Comparison of ENCODE assay signal across 7 mouse cellular contexts in the genomic region with DNA sequence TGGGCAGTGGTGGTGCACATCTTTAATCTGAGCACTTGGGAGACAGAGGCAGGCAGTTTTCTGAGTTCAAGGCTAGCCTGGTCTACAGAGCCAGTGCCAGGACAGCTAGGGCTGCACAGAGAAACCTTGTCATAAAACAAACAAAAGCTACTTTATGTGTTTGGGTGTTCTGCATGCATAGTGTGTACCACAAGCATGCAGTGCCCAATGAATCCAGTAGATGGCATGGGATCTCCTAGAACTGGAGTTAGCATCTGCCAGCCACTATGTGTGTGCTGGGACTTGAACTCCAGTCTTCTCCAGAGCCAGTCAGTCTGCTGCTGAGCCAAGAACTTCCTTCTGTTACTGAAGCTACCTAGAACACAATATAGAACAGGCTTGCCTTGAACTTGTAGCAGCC. TPM values are rescaled to one million over a fixed set of nuclear protein-coding genes. Genes with fewer than 3 reads are reported as not detected.
A peak's percentile ranks its signal among the peaks of the same experiment; 100 is the strongest.
DNase-seq lines count a peak whose midpoint lies in the region; ATAC-seq and TF ChIP-seq lines count a peak whose summit lies in the region.

No protein-coding gene starts in this region.

- TF ChIP-seq CTCF in C2C12 (IDR thresholded peaks at IDR 0.05; ENCODE audit: control insufficient read depth, insufficient read depth, insufficient read length): peak; percentile 6

- peak overlapping the region; percentile 69 for H3K4me2 ChIP-seq in embryonic facial prominence, embryonic 15.5 days (replicated peaks)
- peak overlapping the region; percentile 70 for H3K4me2 ChIP-seq in intestine, embryonic 15.5 days (replicated peaks)
- H3K4me2 ChIP-seq in lung, embryonic 16.5 days (ENCODE audit: low read depth, low read length): peak overlapping the region; percentile 61
- peak overlapping the region; percentile 60 for H3K4me2 ChIP-seq in stomach, embryonic 14.5 days (replicated peaks; ENCODE audit: low read depth, low read length)

- H3K9ac ChIP-seq in embryonic facial prominence, embryonic 15.5 days: no peak overlapping the region
- H3K9ac ChIP-seq in intestine, embryonic 15.5 days: no peak overlapping the region
- H3K9ac ChIP-seq in lung, embryonic 16.5 days (ENCODE audit: low read length): peak overlapping the region; percentile 84; the same call in 1 of the 2 replicates
- 0 out of 2 replicates have a peak overlapping the region, but pooled peaks have one; percentile 10 for H3K9ac ChIP-seq in stomach, embryonic 14.5 days (replicated peaks; ENCODE audit: low read depth, low read length)

- H3K27me3 ChIP-seq in C2C12 (ENCODE audit: control insufficient read depth, insufficient read depth, insufficient read length): no peaks in the 10 kb centered on the region
- no peaks in the 10 kb centered on the region for H3K27me3 ChIP-seq in embryonic facial prominence, embryonic 15.5 days
- no peaks in the 10 kb centered on the region for H3K27me3 ChIP-seq in intestine, embryonic 15.5 days (replicated peaks)
- H3K27me3 ChIP-seq in lung, embryonic 16.5 days (ENCODE audit: control insufficient read depth, insufficient read depth, low read depth, low read length): no peaks in the 10 kb centered on the region
- no peaks in the 10 kb centered on the region for H3K27me3 ChIP-seq in stomach, embryonic 14.5 days (ENCODE audit: control insufficient read depth, insufficient read depth, low read length)

- H3K9me3 ChIP-seq in embryonic facial prominence, embryonic 15.5 days (replicated peaks): no peaks in the 10 kb centered on the region
- no peaks in the 10 kb centered on the region for H3K9me3 ChIP-seq in intestine, embryonic 15.5 days
- no peaks in the 10 kb centered on the region for H3K9me3 ChIP-seq in lung, embryonic 16.5 days (ENCODE audit: control insufficient read depth, low read length)
- H3K9me3 ChIP-seq in stomach, embryonic 14.5 days (ENCODE audit: control insufficient read depth, low read depth, low read length): no peaks in the 10 kb centered on the region

- peaks cover 55% of the 10 kb centered on the region for H3K79me3 ChIP-seq in C2C12 (ENCODE audit: low read depth)

- peak; percentile 77 for DNase-seq in 416B (ENCODE audit: low read depth)
- no peak for DNase-seq in right cerebral cortex, postnatal 25 days

- peak overlapping the region; percentile 86 for H3K4me3 ChIP-seq in C2C12 (ENCODE audit: insufficient read depth, poor library complexity, severe bottlenecking)
- peak overlapping the region; percentile 83 for H3K4me3 ChIP-seq in embryonic facial prominence, embryonic 15.5 days (replicated peaks)
- peak overlapping the region; percentile 84 for H3K4me3 ChIP-seq in intestine, embryonic 15.5 days (replicated peaks)
- peak overlapping the region; percentile 77 for H3K4me3 ChIP-seq in lung, embryonic 16.5 days (ENCODE audit: low read length)
- peak overlapping the region; percentile 68 for H3K4me3 ChIP-seq in stomach, embryonic 14.5 days (ENCODE audit: low read depth, low read length)

- ATAC-seq in embryonic facial prominence, embryonic 15.5 days (ENCODE audit: insufficient number of reproducible peaks, low FRiP score, low TSS enrichment, low read depth): no peak
- no peak for ATAC-seq in intestine, embryonic 15.5 days
- ATAC-seq in lung, embryonic 16.5 days (ENCODE audit: low read depth): no peak
- ATAC-seq in stomach, embryonic 14.5 days (ENCODE audit: insufficient number of reproducible peaks, insufficient read depth, low FRiP score, low read depth): no peak

- peaks cover 44% of the 10 kb centered on the region for H3K36me3 ChIP-seq in C2C12 (ENCODE audit: control insufficient read depth, insufficient read depth)
- H3K36me3 ChIP-seq in embryonic facial prominence, embryonic 15.5 days: peaks cover 46% of the 10 kb centered on the region
- peaks cover 36% of the 10 kb centered on the region for H3K36me3 ChIP-seq in intestine, embryonic 15.5 days
- peaks cover 35% of the 10 kb centered on the region for H3K36me3 ChIP-seq in lung, embryonic 16.5 days (ENCODE audit: control insufficient read depth, insufficient read depth, low read length)
- H3K36me3 ChIP-seq in stomach, embryonic 14.5 days (ENCODE audit: control insufficient read depth, insufficient read depth, low read length): peaks cover 45% of the 10 kb centered on the region

- H3ac ChIP-seq in C2C12 (ENCODE audit: control insufficient read depth, insufficient read length, low read depth): no peak overlapping the region

- H3K4me1 ChIP-seq in embryonic facial prominence, embryonic 15.5 days: peaks cover 53% of the 10 kb centered on the region
- peaks cover 37% of the 10 kb centered on the region for H3K4me1 ChIP-seq in intestine, embryonic 15.5 days (replicated peaks)
- H3K4me1 ChIP-seq in lung, embryonic 16.5 days (replicated peaks; ENCODE audit: control insufficient read depth, insufficient read depth, low read length): peaks cover 28% of the 10 kb centered on the region
- peaks cover 23% of the 10 kb centered on the region for H3K4me1 ChIP-seq in stomach, embryonic 14.5 days (ENCODE audit: control insufficient read depth, insufficient read depth, low read length)

- no peak overlapping the region for H3K27ac ChIP-seq in embryonic facial prominence, embryonic 15.5 days (replicated peaks)
- H3K27ac ChIP-seq in intestine, embryonic 15.5 days: no peak overlapping the region
- no peak overlapping the region for H3K27ac ChIP-seq in lung, embryonic 16.5 days (ENCODE audit: low read length)
- H3K27ac ChIP-seq in stomach, embryonic 14.5 days (ENCODE audit: low read length): no peak overlapping the region

- peaks cover 74% of the 10 kb centered on the region for H3K79me2 ChIP-seq in C2C12 (ENCODE audit: control insufficient read depth, insufficient read depth)

TF ChIP-seq in C2C12, 6 proteins besides CTCF, POLR2A, EP300 and RAD21:
- TF ChIP-seq USF1 (IDR thresholded peaks at IDR 0.05; ENCODE audit: low read depth) (no peak), MAX (IDR thresholded peaks at IDR 0.05) (peak; percentile 41)

RNA-seq across cellular contexts. Expression of a gene that starts 1.5 kb away (rescaled TPM):
- polyA plus RNA-seq in C2C12 (2012; fragmentation: generic; extraction: Trizol): 36.4 TPM
- 47.3 and 52.3 TPM in 2 replicates for polyA plus RNA-seq in embryonic facial prominence, embryonic 15.5 days (2015; fragmentation: Nextera tagmentation; extraction: Ambion mirVana)
- 30.5 and 31.8 TPM in 2 replicates for polyA plus RNA-seq in intestine, embryonic 15.5 days (2015; fragmentation: Nextera tagmentation; extraction: Ambion mirVana)
- polyA plus RNA-seq in lung, embryonic 16.5 days (2015; fragmentation: Nextera tagmentation; extraction: Ambion mirVana): 30.1 and 30.7 TPM in 2 replicates
- polyA plus RNA-seq in stomach, embryonic 14.5 days (2014; fragmentation: Nextera tagmentation; extraction: Ambion mirVana): 29.0 and 29.9 TPM in 2 replicates

RNA-seq across cellular contexts. Expression of a gene that starts 6.3 kb away (rescaled TPM):
- 93.4 TPM for polyA plus RNA-seq in C2C12 (2012; fragmentation: generic; extraction: Trizol)
- polyA plus RNA-seq in embryonic facial prominence, embryonic 15.5 days (2015; fragmentation: Nextera tagmentation; extraction: Ambion mirVana): 77.8 and 83.0 TPM in 2 replicates
- polyA plus RNA-seq in intestine, embryonic 15.5 days (2015; fragmentation: Nextera tagmentation; extraction: Ambion mirVana): 58.6 and 61.3 TPM in 2 replicates
- 58.1 and 59.5 TPM in 2 replicates for polyA plus RNA-seq in lung, embryonic 16.5 days (2015; fragmentation: Nextera tagmentation; extraction: Ambion mirVana)
- polyA plus RNA-seq in stomach, embryonic 14.5 days (2014; fragmentation: Nextera tagmentation; extraction: Ambion mirVana): 40.2 and 47.9 TPM in 2 replicates

RNA-seq across cellular contexts. Expression of a gene that starts 10.9 kb away (rescaled TPM):
- polyA plus RNA-seq in C2C12 (2012; fragmentation: generic; extraction: Trizol): 362 TPM
- polyA plus RNA-seq in embryonic facial prominence, embryonic 15.5 days (2015; fragmentation: Nextera tagmentation; extraction: Ambion mirVana): 543 and 559 TPM in 2 replicates
- polyA plus RNA-seq in intestine, embryonic 15.5 days (2015; fragmentation: Nextera tagmentation; extraction: Ambion mirVana): 529 and 559 TPM in 2 replicates
- 515 and 536 TPM in 2 replicates for polyA plus RNA-seq in lung, embryonic 16.5 days (2015; fragmentation: Nextera tagmentation; extraction: Ambion mirVana)
- polyA plus RNA-seq in stomach, embryonic 14.5 days (2014; fragmentation: Nextera tagmentation; extraction: Ambion mirVana): 496 and 523 TPM in 2 replicates

RNA-seq across cellular contexts. Expression of a gene that starts 13.3 kb away (rescaled TPM):
- polyA plus RNA-seq in C2C12 (2012; fragmentation: generic; extraction: Trizol): 87.8 TPM
- 95.6 and 97.7 TPM in 2 replicates for polyA plus RNA-seq in embryonic facial prominence, embryonic 15.5 days (2015; fragmentation: Nextera tagmentation; extraction: Ambion mirVana)
- 114 and 128 TPM in 2 replicates for polyA plus RNA-seq in intestine, embryonic 15.5 days (2015; fragmentation: Nextera tagmentation; extraction: Ambion mirVana)
- 90.0 and 92.0 TPM in 2 replicates for polyA plus RNA-seq in lung, embryonic 16.5 days (2015; fragmentation: Nextera tagmentation; extraction: Ambion mirVana)
- polyA plus RNA-seq in stomach, embryonic 14.5 days (2014; fragmentation: Nextera tagmentation; extraction: Ambion mirVana): 61.3 and 62.7 TPM in 2 replicates

RNA-seq across cellular contexts. Expression of a gene that starts 14.9 kb away (rescaled TPM):
- polyA plus RNA-seq in C2C12 (2012; fragmentation: generic; extraction: Trizol): 25.3 TPM
- 11.4 and 14.4 TPM in 2 replicates for polyA plus RNA-seq in embryonic facial prominence, embryonic 15.5 days (2015; fragmentation: Nextera tagmentation; extraction: Ambion mirVana)
- 7.2 and 8.5 TPM in 2 replicates for polyA plus RNA-seq in intestine, embryonic 15.5 days (2015; fragmentation: Nextera tagmentation; extraction: Ambion mirVana)
- polyA plus RNA-seq in lung, embryonic 16.5 days (2015; fragmentation: Nextera tagmentation; extraction: Ambion mirVana): 5.5 and 7.9 TPM in 2 replicates
- polyA plus RNA-seq in stomach, embryonic 14.5 days (2014; fragmentation: Nextera tagmentation; extraction: Ambion mirVana): 12.4 and 13.8 TPM in 2 replicates

Comparison
In these comparisons a context has a peak if more than half of its experiments do, and no peak if none do; other contexts are left out.
1. H3K9ac ChIP-seq: peak in lung, embryonic 16.5 days (single experiment) and stomach, embryonic 14.5 days (single experiment); none in embryonic facial prominence, embryonic 15.5 days (single experiment) and intestine, embryonic 15.5 days (single experiment).
2. Peak in every context shown above with its lines, with median percentiles within 50 percentile points of each other: H3K4me3 ChIP-seq and H3K4me2 ChIP-seq.